Mouse (Mus musculus) embryonic facial prominence, embryonic 14.5 days (tissue): ENCODE measurements around the gene Cnnm1. TPM values are rescaled to one million over a fixed set of nuclear protein-coding genes. Genes with fewer than 3 reads are reported as not detected.

Source experiments
- polyA plus RNA-seq: library from polyadenylated mRNA; unstranded; fragments of >200 nt; fragmentation: Nextera tagmentation; extraction: Ambion mirVana; gene quantifications from 2 replicates; pipeline ENCODE4 v1.2.1, GENCODE M21; 2014

Cnnm1 gene
- polyA plus RNA-seq, 1 experiment from 2014 or later: 0.96 TPM

Other genes with a start within 250 kb of the Cnnm1 start
- gene Hpse2, start 52.1 kb upstream of the Cnnm1 start, polyA plus RNA-seq: 4.1 and 4.3 TPM in 2 replicates
- 33.1 and 34.4 TPM in 2 replicates for gene Got1, start 84.2 kb downstream of the Cnnm1 start, polyA plus RNA-seq
- gene Nkx2-3, start 171.9 kb downstream of the Cnnm1 start, polyA plus RNA-seq: 2.0 and 2.4 TPM in 2 replicates
- 12.1 and 14.2 TPM in 2 replicates for gene Slc25a28, start 234.4 kb downstream of the Cnnm1 start, polyA plus RNA-seq
- 10.9 and 12.3 TPM in 2 replicates for gene Entpd7, start 249.2 kb downstream of the Cnnm1 start, polyA plus RNA-seq